Mouse (Mus musculus): ENCODE measurements around the gene Gm49393. TPM values are rescaled to one million over a fixed set of nuclear protein-coding genes. Genes with fewer than 3 reads are reported as not detected.
"Not testable (repeated sequence)": the region's sequence is repeated elsewhere in the genome, so short reads cannot be mapped to it uniquely, and the experiment has no call there.

Gene Gm49393
- not detected in 2 replicates for polyA plus RNA-seq (2015; fragmentation: Nextera tagmentation; extraction: Ambion mirVana)

DNA sequence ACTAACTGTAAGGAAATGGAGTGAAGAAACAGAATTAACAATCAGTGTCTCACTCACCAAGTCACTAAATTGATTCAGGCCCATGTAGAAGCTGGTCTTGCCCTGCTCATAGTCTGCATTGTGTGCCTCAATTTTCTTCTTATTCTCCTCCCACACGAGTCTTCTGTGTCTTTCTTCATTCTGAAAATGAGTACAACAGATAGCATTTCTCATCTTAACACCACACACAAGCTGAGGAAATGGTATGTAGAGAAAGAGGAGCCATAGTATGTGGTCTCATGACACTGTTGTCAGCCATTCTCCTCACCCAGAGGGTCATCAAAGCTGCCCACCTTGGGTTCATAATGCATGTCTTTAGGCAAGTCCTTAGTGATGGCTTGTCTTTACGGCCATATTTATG lies at the start of gene Gm49393:
Gm49393 (minus strand) TSS at position 101 of the 400 bp plus-strand sequence.
- WGBS, result 63% methylated on average over 2 of the region's 2 CpGs
- not testable (repeated sequence) for ATAC-seq (ENCODE audit: insufficient number of reproducible peaks, low FRiP score, low TSS enrichment, low read depth); H3K4me2 ChIP-seq; H3K36me3 ChIP-seq; H3K9ac ChIP-seq; H3K27me3 ChIP-seq; H3K9me3 ChIP-seq; H3K4me3 ChIP-seq; H3K27ac ChIP-seq; H3K4me1 ChIP-seq

- H3K4me3 ChIP-seq; ATAC-seq (ENCODE audit: insufficient number of reproducible peaks, low FRiP score, low TSS enrichment, low read depth); H3K9ac ChIP-seq; H3K36me3 ChIP-seq; H3K27ac ChIP-seq; H3K4me2 ChIP-seq; H3K9me3 ChIP-seq; H3K4me1 ChIP-seq; H3K27me3 ChIP-seq: not testable (repeated sequence)
- 70% methylated on average over 4 of the region's 4 CpGs for WGBS
Measured at GRCm38 (mm10) chr13:60972319-60972718, 36.9 kb upstream of the Gm49393 start.

DNA sequence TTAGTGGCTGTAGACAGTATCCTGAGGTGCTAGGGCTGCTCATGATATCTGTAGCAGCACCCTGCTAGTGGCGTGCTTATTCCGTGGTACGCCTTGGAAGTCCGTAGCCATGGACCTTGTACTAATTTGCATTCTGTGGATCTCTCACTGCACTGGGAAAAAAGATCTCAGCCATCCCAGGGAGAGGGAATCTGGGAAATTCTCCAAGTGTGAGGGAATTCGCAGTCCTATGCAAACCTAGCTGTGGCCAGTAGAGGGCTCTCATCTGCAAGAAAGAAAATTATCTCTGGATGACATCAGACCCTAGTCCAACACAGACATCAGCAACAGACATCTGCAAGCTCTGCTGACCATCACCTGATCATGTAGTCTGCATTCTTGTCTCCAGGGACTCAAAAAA lies 28.6 kb upstream of the Gm49393 start:
- whole genome bisulfite sequencing, result 35% methylated on average over 5 of the region's 5 CpGs
- H3K36me3 ChIP-seq; H3K4me1 ChIP-seq; H3K9me3 ChIP-seq; H3K4me2 ChIP-seq; ATAC-seq (ENCODE audit: insufficient number of reproducible peaks, low FRiP score, low TSS enrichment, low read depth); H3K4me3 ChIP-seq; H3K27ac ChIP-seq; H3K9ac ChIP-seq; H3K27me3 ChIP-seq: not testable (repeated sequence)

DNA sequence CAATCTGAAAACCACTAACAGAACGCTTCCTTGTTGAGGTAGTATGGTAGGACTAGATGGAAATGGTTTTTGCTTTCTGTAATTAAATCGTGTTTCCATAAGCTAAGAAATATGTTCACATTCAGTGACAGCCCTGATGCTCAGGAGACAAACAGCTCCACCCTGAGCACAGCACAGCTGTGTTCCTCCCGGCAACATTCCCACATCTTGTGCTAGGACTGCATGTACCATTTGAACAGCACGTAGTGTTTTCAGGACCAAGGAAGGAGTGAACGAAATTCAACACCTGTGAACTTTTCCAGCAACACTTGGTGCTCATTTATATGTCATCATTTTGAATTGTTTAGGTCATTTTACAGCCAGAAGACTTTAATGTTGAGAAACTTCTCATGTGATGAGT lies 26.3 kb upstream of the Gm49393 start:
- no peak for ATAC-seq (ENCODE audit: insufficient number of reproducible peaks, low FRiP score, low TSS enrichment, low read depth)
- Histone ChIP-seq H3K9me3 (no peaks in the 10 kb centered on the region), H3K27me3 (no peaks in the 10 kb centered on the region), H3K9ac (no peak overlapping the region), H3K27ac (no peak overlapping the region), H3K4me3 (no peak overlapping the region), H3K4me1 (no peaks in the 10 kb centered on the region), H3K4me2 (no peak overlapping the region), H3K36me3 (no peaks in the 10 kb centered on the region)
- WGBS, result 62% methylated on average over 5 of the region's 5 CpGs

DNA sequence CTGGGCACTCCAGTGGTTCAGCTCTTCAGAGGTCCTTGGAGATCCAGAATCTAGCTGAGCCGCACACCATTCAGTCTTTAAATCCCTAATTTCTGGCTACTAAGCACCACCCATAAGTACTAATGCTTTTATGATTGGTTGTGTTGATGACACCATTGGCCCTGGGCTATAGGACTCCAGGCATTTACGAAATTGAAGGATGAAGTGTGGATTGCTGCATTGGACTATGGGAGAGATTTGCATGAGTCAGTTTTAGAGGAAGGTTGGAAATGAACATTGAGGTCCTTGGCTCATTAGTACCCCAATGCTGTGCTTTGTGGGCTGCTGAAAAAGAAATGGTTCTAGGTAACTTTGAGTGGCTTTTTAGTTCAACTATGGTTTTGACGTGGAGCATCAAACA lies 6.5 kb upstream of the Gm49393 start, which contains the start of gene Tpbpa:
Tpbpa (minus strand) TSS at position 101 of the 400 bp plus-strand sequence.
- not testable (repeated sequence) for H3K4me2 ChIP-seq; H3K4me1 ChIP-seq; H3K9me3 ChIP-seq; H3K4me3 ChIP-seq; H3K27ac ChIP-seq; H3K27me3 ChIP-seq; H3K36me3 ChIP-seq; H3K9ac ChIP-seq; ATAC-seq (ENCODE audit: insufficient number of reproducible peaks, low FRiP score, low TSS enrichment, low read depth)
- WGBS, result 76% methylated on average over 3 of the region's 3 CpGs

DNA sequence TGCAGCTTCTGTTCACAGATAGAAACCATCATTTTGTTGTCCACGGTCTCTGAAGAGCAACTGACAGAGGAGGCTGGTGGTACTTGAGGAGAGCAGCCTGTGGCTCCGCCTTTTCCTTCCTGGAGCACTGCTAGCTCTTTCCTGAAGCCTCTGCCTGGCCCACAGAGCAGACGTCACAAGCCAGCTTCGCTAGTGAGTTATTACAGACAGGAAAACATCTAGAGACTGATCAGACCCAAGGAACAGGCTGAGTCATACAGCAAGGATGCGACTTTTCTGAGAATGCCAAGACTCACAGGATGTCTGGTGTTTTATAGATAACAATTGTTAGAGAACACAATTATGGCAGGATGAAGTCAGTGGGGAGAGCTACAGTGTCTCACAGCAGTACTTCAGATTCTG lies 1.1 kb upstream of the Gm49393 start, which contains the start of the genes Gm49391 and Ctla2a:
Gm49391 (minus strand) TSS at position 72 of the 402 bp plus-strand sequence.
Ctla2a (minus strand) TSS at position 126 of the 402 bp plus-strand sequence.
- no peaks in the 10 kb centered on the region for H3K36me3 ChIP-seq
- H3K4me3 ChIP-seq, result no peak within 1 kb of the TSS
- no peaks in the 10 kb centered on the region for H3K4me1 ChIP-seq
- H3K4me2 ChIP-seq, result no peak within 1 kb of the TSS
- no peaks in the 10 kb centered on the region for H3K27me3 ChIP-seq
- peak; percentile 52; the same call in 1 of the 2 replicates for ATAC-seq (ENCODE audit: insufficient number of reproducible peaks, low FRiP score, low TSS enrichment, low read depth)
- no peaks in the 10 kb centered on the region for H3K9me3 ChIP-seq
- WGBS, result 51% methylated on average over 5 of the region's 5 CpGs
- no peak within 1 kb of the TSS for H3K27ac ChIP-seq
- no peak within 1 kb of the TSS for H3K9ac ChIP-seq

DNA sequence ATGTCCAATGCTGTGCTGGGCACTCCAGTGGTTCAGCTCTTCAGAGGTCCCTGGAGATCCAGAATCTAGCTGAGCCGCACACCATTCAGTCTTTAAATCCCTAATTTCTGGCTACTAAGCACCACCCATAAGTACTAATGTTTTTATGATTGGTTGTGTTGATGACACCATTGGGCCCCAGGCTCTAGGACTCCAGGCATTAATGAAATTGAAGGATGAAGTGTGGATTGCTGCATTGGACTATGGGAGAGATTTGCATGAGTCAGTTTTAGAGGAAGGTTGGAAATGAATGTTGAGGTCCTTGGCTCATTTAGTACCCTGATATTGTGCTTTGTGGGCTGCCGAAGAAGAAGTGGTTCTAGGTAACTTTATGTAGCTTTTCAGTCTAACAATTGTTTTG lies 30.6 kb downstream of the Gm49393 start, which contains the start of gene Tpbpb:
Tpbpb (minus strand) TSS at position 101 of the 400 bp plus-strand sequence.
- not testable (repeated sequence) for H3K4me1 ChIP-seq; H3K27ac ChIP-seq; H3K27me3 ChIP-seq; H3K9me3 ChIP-seq; H3K4me3 ChIP-seq; H3K9ac ChIP-seq; H3K36me3 ChIP-seq; H3K4me2 ChIP-seq; ATAC-seq (ENCODE audit: insufficient number of reproducible peaks, low FRiP score, low TSS enrichment, low read depth)
- 91% methylated on average over 2 of the region's 2 CpGs for WGBS

DNA sequence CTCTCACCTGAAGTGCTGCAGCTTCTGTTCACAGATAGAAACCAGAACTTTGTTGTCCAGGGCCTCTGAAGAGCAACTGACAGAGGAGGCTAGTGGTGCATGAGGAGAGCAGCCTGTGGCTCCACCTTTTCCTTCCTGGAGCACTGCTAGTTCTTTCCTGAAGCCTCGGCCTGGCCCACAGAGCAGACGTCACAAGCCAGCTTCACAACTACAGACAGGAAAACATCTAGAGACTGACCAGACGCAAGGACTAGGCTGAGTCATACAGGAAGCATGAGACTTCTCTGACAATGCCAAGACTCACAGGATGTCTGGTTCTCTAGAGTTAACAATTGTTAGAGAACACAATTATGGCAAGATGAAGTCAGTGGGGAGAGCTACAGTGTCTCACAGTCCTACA lies 38.1 kb downstream of the Gm49393 start, which contains the start of gene Ctla2b:
Ctla2b (minus strand) TSS at position 120 of the 400 bp plus-strand sequence.
- Histone ChIP-seq H3K4me1 (no peaks in the 10 kb centered on the region), H3K4me2 (no peak within 1 kb of the TSS), H3K4me3 (no peak within 1 kb of the TSS), H3K9me3 (no peaks in the 10 kb centered on the region), H3K36me3 (no peaks in the 10 kb centered on the region), H3K27ac (no peak within 1 kb of the TSS), H3K9ac (no peak within 1 kb of the TSS), H3K27me3 (no peaks in the 10 kb centered on the region)
- no peak for ATAC-seq (ENCODE audit: insufficient number of reproducible peaks, low FRiP score, low TSS enrichment, low read depth)
- 52% methylated on average over 3 of the region's 3 CpGs for WGBS

GRCm38 (mm10) chr13:60896794-60897193 lies 38.6 kb downstream of the Gm49393 start, which contains the start of gene Gm49392:
Gene Gm49392 (minus strand): TSS chr13:60896894.
- not testable (repeated sequence) for H3K4me2 ChIP-seq; H3K27ac ChIP-seq; H3K9me3 ChIP-seq; H3K36me3 ChIP-seq; H3K4me3 ChIP-seq; H3K27me3 ChIP-seq; H3K4me1 ChIP-seq; H3K9ac ChIP-seq; ATAC-seq (ENCODE audit: insufficient number of reproducible peaks, low FRiP score, low TSS enrichment, low read depth)
- WGBS, result 83% methylated on average over 8 of the region's 8 CpGs

GRCm38 (mm10) chr13:60895406-60896160 lies 39.8 kb downstream of the Gm49393 start:
- Histone ChIP-seq H3K9me3 (no peaks in the 10 kb centered on the region), H3K27ac (no peak overlapping the region), H3K27me3 (no peaks in the 10 kb centered on the region), H3K36me3 (no peaks in the 10 kb centered on the region), H3K9ac (no peak overlapping the region), H3K4me3 (no peak overlapping the region), H3K4me1 (no peaks in the 10 kb centered on the region), H3K4me2 (no peak overlapping the region)
- ATAC-seq (ENCODE audit: insufficient number of reproducible peaks, low FRiP score, low TSS enrichment, low read depth), result no peak

GRCm38 (mm10) chr13:60892301-60892700 lies 43.1 kb downstream of the Gm49393 start:
- H3K4me1 ChIP-seq, result no peaks in the 10 kb centered on the region
- H3K4me2 ChIP-seq, result no peak overlapping the region
- no peak overlapping the region for H3K4me3 ChIP-seq
- H3K36me3 ChIP-seq, result no peaks in the 10 kb centered on the region
- 68% methylated on average over 1 of the region's 1 CpGs for WGBS
- H3K9ac ChIP-seq, result no peak overlapping the region
- H3K27ac ChIP-seq, result no peak overlapping the region
- H3K27me3 ChIP-seq, result no peaks in the 10 kb centered on the region
- no peak for ATAC-seq (ENCODE audit: insufficient number of reproducible peaks, low FRiP score, low TSS enrichment, low read depth)
- H3K9me3 ChIP-seq, result no peaks in the 10 kb centered on the region

GRCm38 (mm10) chr13:60864281-60864680 lies 71.1 kb downstream of the Gm49393 start, which contains the start of gene 4930486L24Rik:
Gene 4930486L24Rik (minus strand): TSS chr13:60864475.
- WGBS, result 76% methylated on average over 1 of the region's 1 CpGs

More at GRCm38 (mm10) chr13:60864281-60864680, 71.1 kb downstream of the Gm49393 start, which contains the start of gene 4930486L24Rik:
- H3K27ac ChIP-seq, result no peak within 1 kb of the TSS
- ATAC-seq (ENCODE audit: insufficient number of reproducible peaks, low FRiP score, low TSS enrichment, low read depth), result no peak
- H3K27me3 ChIP-seq, result no peaks in the 10 kb centered on the region
- no peaks in the 10 kb centered on the region for H3K36me3 ChIP-seq
- H3K9ac ChIP-seq, result no peak within 1 kb of the TSS
- H3K4me3 ChIP-seq, result no peak within 1 kb of the TSS
- no peaks in the 10 kb centered on the region for H3K4me1 ChIP-seq
- H3K9me3 ChIP-seq, result no peaks in the 10 kb centered on the region
- H3K4me2 ChIP-seq, result no peak within 1 kb of the TSS
